Mouse (Mus musculus): ENCODE data around the gene Arf6. TPM values are rescaled to one million over a fixed set of nuclear protein-coding genes. Genes with fewer than 3 reads are reported as not detected.

Gene Arf6
- polyA plus RNA-seq, 1 experiment from 2014 or later: 27.8 TPM

DNA sequence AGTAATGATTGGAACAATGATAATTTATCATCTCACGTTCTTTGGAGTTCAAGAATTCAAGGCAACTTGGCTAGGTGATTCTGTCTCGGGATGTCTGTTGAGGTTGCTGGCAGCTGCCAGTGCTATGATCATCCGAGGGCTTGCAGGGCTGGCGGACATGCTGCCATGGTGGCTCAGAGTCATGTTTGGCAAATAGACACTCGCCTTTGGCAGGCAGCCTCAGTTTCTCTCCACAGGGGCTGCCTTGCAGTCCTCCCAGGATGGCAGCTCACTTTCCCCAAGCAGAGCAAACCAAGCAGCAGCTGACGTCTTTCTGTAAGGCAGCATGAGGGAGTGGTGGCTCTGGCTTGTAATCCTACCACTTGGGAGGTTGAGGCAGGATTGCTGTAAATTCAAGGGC, 22.5 kb downstream of the Arf6 start:
- H3K27me3 ChIP-seq: no peaks in the 10 kb centered on the region
- H3K4me2 ChIP-seq (replicated peaks): no peak overlapping the region
- H3K36me3 ChIP-seq: no peaks in the 10 kb centered on the region
- H3K4me1 ChIP-seq (replicated peaks): no peaks in the 10 kb centered on the region
- H3K9ac ChIP-seq (replicated peaks): no peak overlapping the region
- 81% methylated on average over 6 of the region's 6 CpGs for WGBS
- no peaks in the 10 kb centered on the region for H3K9me3 ChIP-seq
- no peak overlapping the region for H3K27ac ChIP-seq
- ATAC-seq: no peak
- no peak overlapping the region for H3K4me3 ChIP-seq (replicated peaks)

DNA sequence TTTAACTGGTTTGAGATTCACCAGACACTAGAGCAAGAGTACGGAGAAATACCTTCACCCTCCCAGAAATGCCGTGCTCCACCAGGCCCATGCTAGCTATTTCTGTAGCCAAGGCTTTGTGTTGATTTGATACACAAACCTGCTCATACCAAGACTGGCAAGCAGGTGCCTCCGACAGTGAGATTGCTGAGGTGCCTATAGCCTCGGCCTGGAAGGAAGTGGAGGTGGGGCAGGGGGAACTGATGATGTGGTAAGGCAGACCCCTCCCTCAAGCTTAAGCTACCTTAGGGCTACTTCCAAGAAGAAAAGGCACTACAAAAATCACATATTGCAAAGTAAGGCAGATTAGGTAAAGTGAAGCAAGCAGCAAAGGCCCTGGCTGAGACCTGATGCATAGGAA, 28.4 kb downstream of the Arf6 start:
- no peak overlapping the region for H3K9ac ChIP-seq (replicated peaks)
- no peaks in the 10 kb centered on the region for H3K36me3 ChIP-seq
- no peaks in the 10 kb centered on the region for H3K27me3 ChIP-seq
- H3K4me3 ChIP-seq (replicated peaks): no peak overlapping the region
- no peaks in the 10 kb centered on the region for H3K4me1 ChIP-seq (replicated peaks)
- WGBS: 88% methylated on average over 4 of the region's 4 CpGs
- H3K4me2 ChIP-seq (replicated peaks): no peak overlapping the region
- no peaks in the 10 kb centered on the region for H3K9me3 ChIP-seq
- ATAC-seq: no peak
- no peak overlapping the region for H3K27ac ChIP-seq

DNA sequence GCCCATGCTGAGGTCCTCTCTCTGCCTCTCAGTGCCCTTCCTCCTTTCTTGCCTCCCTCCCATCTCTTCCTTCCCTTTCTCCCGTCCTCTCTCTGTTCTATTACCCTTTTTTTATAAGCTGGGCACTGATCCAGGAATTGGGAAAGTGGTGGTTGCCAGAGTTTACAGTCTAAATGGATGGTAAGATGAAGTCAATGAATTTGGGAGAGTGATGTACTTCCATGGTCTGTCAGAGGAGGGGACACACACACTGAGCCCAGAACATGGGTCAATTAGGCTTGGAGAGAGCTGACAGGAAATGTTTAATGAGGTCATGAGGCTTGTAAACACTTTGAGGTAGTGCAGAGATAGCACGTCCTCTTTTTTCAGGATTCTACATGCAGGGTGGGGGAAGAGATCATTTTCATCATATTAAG, 28.9 kb downstream of the Arf6 start:
- no peaks in the 10 kb centered on the region for H3K27me3 ChIP-seq

DNA sequence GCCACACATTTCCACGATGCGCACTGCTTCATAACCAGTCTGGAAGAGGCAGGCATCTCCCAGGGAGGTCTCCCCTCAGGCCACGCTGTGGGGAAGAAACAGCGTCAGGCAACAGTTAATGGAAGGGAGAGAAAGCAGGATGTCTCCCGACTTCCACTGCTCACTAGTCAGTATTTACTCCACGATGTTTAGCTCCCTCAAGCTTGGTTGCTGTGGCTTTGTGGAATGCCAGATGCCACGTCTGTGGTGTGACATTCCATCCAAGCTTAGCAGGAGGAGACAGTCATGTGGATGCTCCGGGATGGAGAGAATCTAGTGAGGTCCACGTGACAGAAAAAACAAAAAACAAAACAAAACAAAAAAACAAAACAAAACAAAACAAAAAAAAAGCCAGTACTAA, 30.1 kb downstream of the Arf6 start:
- Histone ChIP-seq H3K4me2 (replicated peaks) (no peak overlapping the region), H3K36me3 (no peaks in the 10 kb centered on the region), H3K4me1 (replicated peaks) (no peaks in the 10 kb centered on the region), H3K27me3 (no peaks in the 10 kb centered on the region), H3K27ac (no peak overlapping the region), H3K9ac (replicated peaks) (no peak overlapping the region), H3K4me3 (replicated peaks) (no peak overlapping the region), H3K9me3 (no peaks in the 10 kb centered on the region)
- 65% methylated on average over 9 of the region's 9 CpGs for WGBS
- ATAC-seq: no peak

More for the DNA sequence above, 28.9 kb downstream of the Arf6 start:
- Histone ChIP-seq H3K36me3 (no peaks in the 10 kb centered on the region), H3K4me3 (replicated peaks) (no peak overlapping the region), H3K9me3 (no peaks in the 10 kb centered on the region), H3K4me2 (replicated peaks) (no peak overlapping the region), H3K9ac (replicated peaks) (no peak overlapping the region), H3K4me1 (replicated peaks) (no peaks in the 10 kb centered on the region), H3K27ac (no peak overlapping the region)
- WGBS: 67% methylated on average over 2 of the region's 2 CpGs
- ATAC-seq: no peak

DNA sequence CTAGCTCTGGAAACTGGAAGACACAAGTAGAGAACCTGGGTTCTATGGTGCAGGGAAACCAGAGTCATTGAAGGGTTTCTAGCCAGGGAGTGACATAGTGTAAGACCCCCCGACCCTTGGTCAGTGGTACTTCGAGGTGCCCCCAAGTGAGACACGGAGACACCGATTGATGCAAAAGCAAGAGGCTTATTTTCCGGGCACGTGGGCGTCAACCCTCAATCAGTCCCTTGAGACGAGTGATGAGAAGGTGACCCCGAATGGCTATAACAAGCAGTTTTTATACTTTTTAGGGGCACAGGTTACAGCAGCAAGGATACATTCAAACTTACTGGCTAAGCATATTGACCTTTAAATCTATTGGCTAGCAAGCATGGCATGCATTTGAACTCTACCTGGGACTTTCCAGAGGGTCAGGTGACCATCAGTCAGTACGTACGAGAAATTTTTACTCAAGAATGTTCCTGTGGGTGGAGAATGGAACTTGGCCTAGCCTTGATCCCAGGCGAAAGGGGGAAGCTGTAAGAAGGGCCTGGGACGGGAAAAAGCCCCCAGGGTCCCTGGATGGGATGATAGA, 30.7 kb downstream of the Arf6 start:
- H3K4me3 ChIP-seq (replicated peaks): no peak overlapping the region
- H3K9ac ChIP-seq (replicated peaks): no peak overlapping the region
- H3K4me2 ChIP-seq (replicated peaks): no peak overlapping the region
- H3K4me1 ChIP-seq (replicated peaks): no peaks in the 10 kb centered on the region
- H3K27me3 ChIP-seq: no peaks in the 10 kb centered on the region
- 94% methylated on average over 13 of the region's 13 CpGs for WGBS
- no peaks in the 10 kb centered on the region for H3K9me3 ChIP-seq
- H3K36me3 ChIP-seq: no peaks in the 10 kb centered on the region
- ATAC-seq: no peak
- H3K27ac ChIP-seq: no peak overlapping the region

DNA sequence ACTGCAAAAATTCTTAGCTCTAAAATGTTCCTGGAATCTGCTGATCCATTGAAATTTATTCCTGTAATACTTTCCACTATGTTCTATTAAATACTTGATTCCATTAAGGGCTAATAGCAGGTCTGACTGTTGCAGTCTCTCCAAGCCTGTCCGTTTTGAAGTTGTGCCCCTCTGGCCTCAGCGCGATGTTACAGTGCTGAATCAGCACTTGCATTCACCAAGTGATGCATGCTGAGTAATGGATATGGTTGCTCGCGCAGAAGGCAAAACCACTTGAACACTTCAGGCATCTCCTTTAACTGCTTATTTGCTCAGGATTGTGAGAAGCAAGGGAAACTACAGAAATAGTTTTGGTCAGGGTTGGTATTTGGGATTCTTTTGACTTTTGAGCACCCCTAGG, 38.8 kb downstream of the Arf6 start:
- WGBS: 83% methylated on average over 5 of the region's 5 CpGs
- Histone ChIP-seq H3K9me3 (no peaks in the 10 kb centered on the region), H3K4me1 (replicated peaks) (no peaks in the 10 kb centered on the region), H3K4me3 (replicated peaks) (no peak overlapping the region), H3K9ac (replicated peaks) (no peak overlapping the region), H3K27me3 (no peaks in the 10 kb centered on the region), H3K27ac (no peak overlapping the region), H3K36me3 (no peaks in the 10 kb centered on the region), H3K4me2 (replicated peaks) (no peak overlapping the region)
- ATAC-seq: no peak

- ATAC-seq: no peak
- H3K27me3 ChIP-seq: no peaks in the 10 kb centered on the region
- WGBS: 72% methylated on average over 4 of the region's 4 CpGs
- H3K9me3 ChIP-seq: no peaks in the 10 kb centered on the region
- no peak overlapping the region for H3K4me2 ChIP-seq (replicated peaks)
- no peak overlapping the region for H3K9ac ChIP-seq (replicated peaks)
- no peaks in the 10 kb centered on the region for H3K36me3 ChIP-seq
- H3K27ac ChIP-seq: no peak overlapping the region
- H3K4me3 ChIP-seq (replicated peaks): no peak overlapping the region
- no peaks in the 10 kb centered on the region for H3K4me1 ChIP-seq (replicated peaks)
Measured at GRCm38 (mm10) chr12:69411936-69412335, 40.0 kb downstream of the Arf6 start.

DNA sequence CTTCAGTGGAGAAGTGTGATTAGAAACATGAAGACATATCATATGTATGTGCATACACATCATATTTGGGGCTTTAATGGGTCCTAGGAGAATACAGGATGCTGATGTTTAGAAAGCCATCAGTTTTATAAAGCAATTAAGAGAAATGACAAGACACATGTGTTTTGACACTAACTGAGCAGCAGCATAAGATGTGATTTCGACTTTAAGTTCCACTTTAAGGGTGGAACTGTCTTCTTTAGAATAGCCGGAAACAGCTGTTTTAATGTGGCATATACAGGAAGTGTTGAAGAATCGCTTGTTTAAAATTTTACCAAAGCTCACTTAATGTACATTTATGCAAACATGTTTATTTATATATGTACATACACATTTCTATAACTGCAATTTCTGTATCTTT, 41.4 kb downstream of the Arf6 start:
- Histone ChIP-seq H3K27ac (no peak overlapping the region), H3K4me2 (replicated peaks) (no peak overlapping the region), H3K27me3 (no peaks in the 10 kb centered on the region), H3K4me3 (replicated peaks) (no peak overlapping the region), H3K4me1 (replicated peaks) (no peaks in the 10 kb centered on the region), H3K9ac (replicated peaks) (no peak overlapping the region), H3K36me3 (no peaks in the 10 kb centered on the region), H3K9me3 (no peaks in the 10 kb centered on the region)
- ATAC-seq: no peak
- 85% methylated on average over 3 of the region's 3 CpGs for WGBS

DNA sequence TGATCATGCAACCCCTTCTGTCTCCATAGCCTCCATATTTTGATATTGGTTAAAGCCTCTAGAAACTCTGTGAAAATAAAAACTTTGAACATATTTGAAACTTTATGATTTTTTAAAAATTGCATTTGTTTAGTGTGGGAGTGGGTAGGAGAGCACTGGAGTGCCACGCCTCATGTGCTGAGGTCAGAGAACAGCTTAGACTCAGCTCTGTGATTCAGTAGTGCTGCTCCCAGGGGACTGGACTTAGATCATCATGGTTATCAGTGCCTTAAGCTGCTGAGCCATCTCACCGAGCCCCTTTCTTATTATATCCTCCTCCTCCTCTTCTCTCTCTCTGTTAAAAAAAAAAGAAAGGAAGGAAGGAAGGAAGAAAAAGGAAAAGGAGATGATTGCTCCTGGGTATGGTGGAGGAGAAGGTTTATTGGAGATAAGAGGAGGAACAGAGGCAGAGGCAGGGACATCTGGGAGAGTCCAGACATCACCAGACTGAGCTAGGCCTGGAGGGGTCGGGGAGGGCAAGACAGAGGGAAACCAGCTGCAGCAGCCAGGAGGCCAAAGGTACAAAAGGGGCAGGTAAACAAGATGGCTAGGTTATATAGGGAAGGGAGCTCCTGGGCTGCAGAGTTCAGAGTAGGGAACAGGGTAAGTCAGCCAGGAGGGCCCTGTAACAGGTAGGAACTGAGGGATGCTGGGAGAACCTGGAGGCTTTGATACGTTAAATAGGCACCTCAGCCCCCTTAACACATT, 43.0 kb downstream of the Arf6 start:
- no peaks in the 10 kb centered on the region for H3K36me3 ChIP-seq
- 77% methylated on average over 4 of the region's 4 CpGs for WGBS
- H3K4me2 ChIP-seq (replicated peaks): no peak overlapping the region
- H3K4me3 ChIP-seq (replicated peaks): no peak overlapping the region
- no peak overlapping the region for H3K9ac ChIP-seq (replicated peaks)
- no peaks in the 10 kb centered on the region for H3K27me3 ChIP-seq
- ATAC-seq: no peak
- no peaks in the 10 kb centered on the region for H3K4me1 ChIP-seq (replicated peaks)
- no peaks in the 10 kb centered on the region for H3K9me3 ChIP-seq
- H3K27ac ChIP-seq: no peak overlapping the region

- WGBS: 70% methylated on average over 7 of the region's 7 CpGs
- no peak overlapping the region for H3K27ac ChIP-seq
- no peak overlapping the region for H3K9ac ChIP-seq (replicated peaks)
- no peaks in the 10 kb centered on the region for H3K36me3 ChIP-seq
- no peaks in the 10 kb centered on the region for H3K27me3 ChIP-seq
- H3K4me2 ChIP-seq (replicated peaks): no peak overlapping the region
- no peaks in the 10 kb centered on the region for H3K4me1 ChIP-seq (replicated peaks)
- no peak overlapping the region for H3K4me3 ChIP-seq (replicated peaks)
- H3K9me3 ChIP-seq: no peaks in the 10 kb centered on the region
- no peak for ATAC-seq
Measured at GRCm38 (mm10) chr12:69416793-69417192, 44.8 kb downstream of the Arf6 start.

- no peak overlapping the region for H3K4me2 ChIP-seq (replicated peaks)
- H3K36me3 ChIP-seq: no peaks in the 10 kb centered on the region
- H3K9me3 ChIP-seq: no peaks in the 10 kb centered on the region
- H3K4me1 ChIP-seq (replicated peaks): no peaks in the 10 kb centered on the region
- no peaks in the 10 kb centered on the region for H3K27me3 ChIP-seq
- ATAC-seq: no peak
- H3K4me3 ChIP-seq (replicated peaks): no peak overlapping the region
- no peak overlapping the region for H3K9ac ChIP-seq (replicated peaks)
- H3K27ac ChIP-seq: no peak overlapping the region
- 63% methylated on average over 9 of the region's 9 CpGs for WGBS
Measured at GRCm38 (mm10) chr12:69417701-69418291, 45.8 kb downstream of the Arf6 start.

- 88% methylated on average over 13 of the region's 13 CpGs for WGBS
- Histone ChIP-seq H3K4me1 (replicated peaks) (no peaks in the 10 kb centered on the region), H3K27ac (no peak overlapping the region), H3K36me3 (no peaks in the 10 kb centered on the region), H3K27me3 (no peaks in the 10 kb centered on the region), H3K9ac (replicated peaks) (no peak overlapping the region), H3K4me3 (replicated peaks) (no peak overlapping the region), H3K9me3 (no peaks in the 10 kb centered on the region), H3K4me2 (replicated peaks) (no peak overlapping the region)
- no peak for ATAC-seq
Measured at GRCm38 (mm10) chr12:69418606-69419005, 46.7 kb downstream of the Arf6 start.
